Mouse (Mus musculus) spleen, adult 12 weeks (tissue): ENCODE measurements around the gene Sh3d21.
"Not testable (repeated sequence)": the region's sequence is repeated elsewhere in the genome, so short reads cannot be mapped to it uniquely, and the experiment has no call there.

ENCODE experiments used
- DNase-seq: peaks from one replicate; pipeline ENCODE4 v3.0.0; 2022; ENCODE audit warnings: low spot score

The Sh3d21 gene

GRCm38 (mm10) chr4:126163067-126163659 lies at the start of gene Sh3d21:
Gene Sh3d21, minus strand, starts transcription at chr4:126163491.
- DNase-seq: no peak

- no peak for DNase-seq
These were observed 43.8 kb upstream of the Sh3d21 start for GRCm38 (mm10) chr4:126207081-126207480.

GRCm38 (mm10) chr4:126205386-126205785 lies 42.1 kb upstream of the Sh3d21 start:
- DNase-seq: no peak

- no peak for DNase-seq
These were observed 41.5 kb upstream of the Sh3d21 start for GRCm38 (mm10) chr4:126204661-126205230.

GRCm38 (mm10) chr4:126204016-126204415 lies 40.7 kb upstream of the Sh3d21 start:
- DNase-seq: no peak

GRCm38 (mm10) chr4:126203336-126203895 lies 40.1 kb upstream of the Sh3d21 start:
- DNase-seq: no peak

GRCm38 (mm10) chr4:126202303-126203181 lies 39.3 kb upstream of the Sh3d21 start, which contains the start of gene Thrap3:
Gene Thrap3, minus strand, starts transcription at chr4:126202760.
- DNase-seq: peak; percentile 93

- peak; percentile 43 for DNase-seq
These were observed 38.4 kb upstream of the Sh3d21 start for GRCm38 (mm10) chr4:126201514-126202302.

- DNase-seq: no peak
These were observed 37.4 kb upstream of the Sh3d21 start for GRCm38 (mm10) chr4:126200656-126201055.

- DNase-seq: no peak
These were observed 36.7 kb upstream of the Sh3d21 start for GRCm38 (mm10) chr4:126200036-126200435.

- no peak for DNase-seq
These were observed 36.3 kb upstream of the Sh3d21 start for GRCm38 (mm10) chr4:126199556-126199955.

GRCm38 (mm10) chr4:126197485-126197884 lies 34.2 kb upstream of the Sh3d21 start:
- no peak for DNase-seq

- no peak for DNase-seq
These were observed 31.6 kb upstream of the Sh3d21 start for GRCm38 (mm10) chr4:126194916-126195315.

GRCm38 (mm10) chr4:126194216-126194615 lies 30.9 kb upstream of the Sh3d21 start:
- no peak for DNase-seq

- no peak for DNase-seq
These were observed 27.3 kb upstream of the Sh3d21 start for GRCm38 (mm10) chr4:126190636-126191035.

GRCm38 (mm10) chr4:126187096-126187495 lies 23.8 kb upstream of the Sh3d21 start:
- no peak for DNase-seq

GRCm38 (mm10) chr4:126183034-126183433 lies 19.7 kb upstream of the Sh3d21 start:
- DNase-seq: no peak

GRCm38 (mm10) chr4:126181170-126181957 lies 18.1 kb upstream of the Sh3d21 start:
- no peak for DNase-seq

- not testable (repeated sequence) for DNase-seq
These were observed 12.7 kb upstream of the Sh3d21 start for GRCm38 (mm10) chr4:126175980-126176379.

GRCm38 (mm10) chr4:126173800-126174199 lies 10.5 kb upstream of the Sh3d21 start:
- DNase-seq: no peak

- DNase-seq: not testable (repeated sequence)
These were observed 7.4 kb upstream of the Sh3d21 start for GRCm38 (mm10) chr4:126170737-126171136.
